Comparison of ENCODE assay signal across 15 mouse cellular contexts in the genomic region with DNA sequence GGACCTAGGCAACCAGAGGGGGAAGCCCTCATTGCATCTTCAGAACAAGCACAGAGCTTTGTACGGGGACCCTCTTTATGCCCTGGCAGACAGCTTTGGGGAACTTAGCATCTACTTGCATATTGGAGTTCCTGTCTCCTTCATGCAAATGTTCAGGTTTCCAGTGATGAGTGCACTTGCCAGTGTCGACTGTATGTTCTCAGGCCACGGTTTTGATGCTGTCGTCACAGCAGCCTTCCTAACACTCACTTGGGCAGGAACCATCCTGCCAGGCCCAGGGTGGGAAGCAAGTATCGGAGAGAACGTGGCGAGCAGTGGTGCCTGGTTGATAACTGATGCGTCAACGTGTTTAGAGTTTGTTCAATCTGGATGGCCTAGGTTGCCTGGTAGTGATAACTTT.
"Had no signal": no experiment of that assay in that cellular context is flagged by ENCODE, and none has a peak within 500 bp of the region (broad histone marks: within the 10 kb centered on the region; RNA-seq: fewer than 3 reads in every experiment).

No protein-coding gene starts in this region.

- H3K9me3 ChIP-seq: lung, embryonic 15.5 days; midbrain, embryonic 13.5 days; midbrain, embryonic 15.5 days; neural tube, embryonic 12.5 days; stomach, embryonic 15.5 days had no signal

- H3K4me3 ChIP-seq: lung, embryonic 15.5 days; midbrain, embryonic 13.5 days; midbrain, embryonic 15.5 days; neural tube, embryonic 12.5 days; stomach, embryonic 15.5 days had no signal

- ATAC-seq: lung, postnatal 0 days; midbrain, embryonic 13.5 days; midbrain, embryonic 15.5 days had no signal

- H3K27ac ChIP-seq: lung, embryonic 15.5 days; macrophage; midbrain, embryonic 13.5 days; midbrain, embryonic 15.5 days; neural tube, embryonic 12.5 days; stomach, embryonic 15.5 days; stomach, postnatal 0 days had no signal

- DNase-seq: lung, adult 2 months; lung, postnatal 14 days; lung, postnatal 36 days; right cerebral cortex, postnatal 14 days; thymus, adult 2 months; thymus, postnatal 25 days; thymus, postnatal 4 days had no signal

- H3K36me3 ChIP-seq: midbrain, embryonic 15.5 days had no signal

- H3K27me3 ChIP-seq: lung, embryonic 15.5 days; midbrain, embryonic 13.5 days; midbrain, embryonic 15.5 days; neural tube, embryonic 12.5 days; stomach, embryonic 15.5 days had no signal
